Mouse (Mus musculus) MEL (cell line): Measurements from ENCODE around the gene Tceal5.

Experiments
- CTCF ChIP-seq, 3 experiments: IDR thresholded peaks in 2 of 3; conservative IDR thresholded peaks in 1 of 3; 2 replicates each; pipeline ENCODE4 v1.5.1; 2011 to 2012; ENCODE audit warnings: low read length in 3 of 3, low read depth in 2 of 3, mild to moderate bottlenecking in 2 of 3, improper control_type of control experiment in 1 of 3, inconsistent platforms in 1 of 3, mixed read lengths in 1 of 3, moderate library complexity in 1 of 3; ENCODE audit not compliant: control insufficient read depth in 1 of 3, insufficient read depth in 1 of 3, poor library complexity in 1 of 3, severe bottlenecking in 1 of 3
- E2F4 ChIP-seq: IDR thresholded peaks from 2 replicates; pipeline ENCODE4 v1.6.1; 2011; ENCODE audit warnings: low read depth, low read length, improper control_type of control experiment, borderline replicate concordance
- MAFK ChIP-seq: IDR thresholded peaks from 2 replicates; pipeline ENCODE4 v1.6.1; 2011; ENCODE audit warnings: low read depth, mild to moderate bottlenecking, low read length, improper control_type of control experiment, borderline replicate concordance
- POLR2A ChIP-seq, 2 experiments: IDR thresholded peaks; 2 replicates each; pipeline ENCODE4 v1.6.1; 2011 to 2012; ENCODE audit warnings: low read length in 2 of 2, mild to moderate bottlenecking in 2 of 2, control low read depth in 1 of 2, improper control_type of control experiment in 1 of 2, low read depth in 1 of 2, moderate library complexity in 1 of 2; ENCODE audit not compliant: control insufficient read depth in 1 of 2, insufficient read depth in 1 of 2, poor library complexity in 1 of 2
- RCOR1 ChIP-seq: IDR thresholded peaks from 2 replicates; pipeline ENCODE4 v1.6.1; 2012; ENCODE audit warnings: low read depth, mild to moderate bottlenecking, inconsistent platforms, low read length, improper control_type of control experiment
- SMC3 ChIP-seq: IDR thresholded peaks from 2 replicates; pipeline ENCODE4 v1.6.1; 2011; ENCODE audit warnings: low read depth, low read length, improper control_type of control experiment
- UBTF ChIP-seq: IDR thresholded peaks from 2 replicates; pipeline ENCODE4 v1.6.1; 2012; ENCODE audit warnings: low read depth, mild to moderate bottlenecking, inconsistent platforms, low read length, improper control_type of control experiment, moderate library complexity, borderline replicate concordance; ENCODE audit not compliant: insufficient read depth

- TF ChIP-seq CTCF (IDR thresholded peaks at IDR 0.05 in 2 of 3, conservative IDR thresholded peaks at IDR 0.05 in 1 of 3; ENCODE audit: control insufficient read depth in 1 of 3, insufficient read depth in 1 of 3, low read depth in 2 of 3, low read length in 3 of 3, poor library complexity in 1 of 3, severe bottlenecking in 1 of 3): no peak
- TF ChIP-seq POLR2A (IDR thresholded peaks at IDR 0.05; ENCODE audit: control insufficient read depth in 1 of 2, insufficient read depth in 1 of 2, low read depth in 1 of 2, low read length in 2 of 2, poor library complexity in 1 of 2): no peak
- TF ChIP-seq UBTF: no peak
- no peak for TF ChIP-seq MAFK
- TF ChIP-seq E2F4: no peak
- TF ChIP-seq RCOR1: no peak
- TF ChIP-seq SMC3: no peak
Measured at GRCm38 (mm10) chrX:136216303-136216702, 12.6 kb upstream of the Tceal5 start.
